Mouse (Mus musculus) CD8-positive naive resting alpha-beta T cell, adult 2 months (primary cell): ENCODE data around the gene Vax1.

Experiments used
- DNase-seq, 2 experiments: peaks; one replicate each; pipeline ENCODE4 v3.0.0; 2022; ENCODE audit warnings: low read depth in 2 of 2, low spot score in 2 of 2

Vax1 gene

GRCm38 (mm10) chr19:59169936-59170765, at the start of gene Vax1:
TSS of gene Vax1 (minus strand) at chr19:59170056.
- DNase-seq = no peak

GRCm38 (mm10) chr19:59218991-59219390, 49.1 kb upstream of the Vax1 start, which contains the start of gene Kcnk18:
TSS of gene Kcnk18 (plus strand) at chr19:59219214.
- DNase-seq = no peak

- no peak for DNase-seq
Measured at GRCm38 (mm10) chr19:59216891-59217290, 47.0 kb upstream of the Vax1 start.

- DNase-seq = no peak
Measured at GRCm38 (mm10) chr19:59208986-59209385, 39.1 kb upstream of the Vax1 start.

GRCm38 (mm10) chr19:59208475-59208874, 38.6 kb upstream of the Vax1 start:
- DNase-seq = peak; percentile 27 to 45

- peak; percentile 37 to 54 for DNase-seq
Measured at GRCm38 (mm10) chr19:59198161-59198560, 28.3 kb upstream of the Vax1 start.

- DNase-seq = no peak
Measured at GRCm38 (mm10) chr19:59196111-59196666, 26.3 kb upstream of the Vax1 start.

GRCm38 (mm10) chr19:59195181-59195770, 25.4 kb upstream of the Vax1 start:
- no peak for DNase-seq

GRCm38 (mm10) chr19:59193986-59194820, 24.3 kb upstream of the Vax1 start:
- DNase-seq = no peak

GRCm38 (mm10) chr19:59193456-59193855, 23.6 kb upstream of the Vax1 start:
- DNase-seq = no peak

- no peak for DNase-seq
Measured at GRCm38 (mm10) chr19:59192491-59192890, 22.6 kb upstream of the Vax1 start.

- DNase-seq = no peak
Measured at GRCm38 (mm10) chr19:59191123-59191505, 21.3 kb upstream of the Vax1 start.

GRCm38 (mm10) chr19:59190431-59191122, 20.7 kb upstream of the Vax1 start:
- no peak for DNase-seq

GRCm38 (mm10) chr19:59188981-59189380, 19.1 kb upstream of the Vax1 start:
- no peak for DNase-seq

- DNase-seq = no peak
Measured at GRCm38 (mm10) chr19:59184000-59184399, 14.1 kb upstream of the Vax1 start.

- DNase-seq = no peak
Measured at GRCm38 (mm10) chr19:59173341-59174015, 3.6 kb upstream of the Vax1 start.

- DNase-seq = no peak
Measured at GRCm38 (mm10) chr19:59172781-59173180, 2.9 kb upstream of the Vax1 start.

- no peak for DNase-seq
Measured at GRCm38 (mm10) chr19:59171871-59172245, 2.0 kb upstream of the Vax1 start.

- DNase-seq = no peak
Measured at GRCm38 (mm10) chr19:59171151-59171870, 1.5 kb upstream of the Vax1 start.

GRCm38 (mm10) chr19:59170766-59171095, 875 bp upstream of the Vax1 start:
- no peak for DNase-seq
